Mouse (Mus musculus): ENCODE data around the gene Neil3.

DNA sequence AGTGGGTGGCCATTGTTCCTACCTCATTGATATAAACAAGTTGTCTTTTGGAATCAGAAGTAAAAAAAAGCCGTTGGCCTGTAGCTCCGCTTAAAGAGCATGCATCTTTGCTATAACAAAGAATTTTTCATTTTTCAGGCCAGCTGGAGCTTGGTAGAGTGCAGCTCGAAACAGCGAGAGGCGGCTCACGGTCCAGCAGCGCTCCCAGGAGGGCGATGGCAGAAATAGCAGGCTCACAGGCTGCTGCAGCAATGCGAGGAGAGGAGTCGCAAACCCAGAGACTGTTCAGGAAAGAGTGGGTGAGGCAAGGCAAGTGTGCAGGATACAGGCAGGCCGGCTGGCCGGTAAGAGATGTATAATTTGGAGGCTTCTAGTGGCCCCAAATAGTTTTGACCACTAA lies 42.0 kb upstream of the Neil3 start:
- TF ChIP-seq CTCF (IDR thresholded peaks at IDR 0.05; ENCODE audit: control insufficient read depth, insufficient read depth, insufficient read length) (peak; percentile 60), FOSL1 (IDR thresholded peaks at IDR 0.05; ENCODE audit: insufficient read depth, low read length, poor library complexity, severe bottlenecking) (no peak), MYOG (IDR thresholded peaks at IDR 0.05; ENCODE audit: control insufficient read depth, extremely low read depth, insufficient read length) (no peak)
